Mouse (Mus musculus): ENCODE data around the gene Gnpnat1. TPM values are rescaled to one million over a fixed set of nuclear protein-coding genes. Genes with fewer than 3 reads are reported as not detected.
A peak's percentile ranks its signal among the peaks of the same experiment; 100 is the strongest.

Gnpnat1 gene
- polyA plus RNA-seq, 1 experiment: 98.5 TPM

GRCm38 (mm10) chr14:45419323-45419722, 14.6 kb upstream of the Gnpnat1 start:
- TF ChIP-seq POLR2A (IDR thresholded peaks at IDR 0.05; ENCODE audit: insufficient read depth, low read length) (no peak), EP300 (IDR thresholded peaks at IDR 0.05; ENCODE audit: insufficient read depth, low read depth, low read length) (no peak), CTCF (IDR thresholded peaks at IDR 0.05; ENCODE audit: low read depth, low read length) (no peak)
- Histone ChIP-seq H3K4me3 (ENCODE audit: low read depth, low read length) (no peak overlapping the region), H3K4me1 (ENCODE audit: control insufficient read depth, insufficient read depth, low read length) (no peaks in the 10 kb centered on the region), H3K9me3 (replicated peaks; ENCODE audit: control insufficient read depth, insufficient read depth, low read length, poor library complexity, severe bottlenecking) (no peaks in the 10 kb centered on the region), H3K27me3 (ENCODE audit: control insufficient read depth, insufficient read depth, low read length, poor library complexity, severe bottlenecking) (no peaks in the 10 kb centered on the region), H3K9ac (ENCODE audit: low read depth, poor library complexity, severe bottlenecking) (no peak overlapping the region), H3K36me3 (ENCODE audit: control insufficient read depth, insufficient read depth, low read length, poor library complexity, severe bottlenecking) (no peaks in the 10 kb centered on the region), H3K27ac (ENCODE audit: insufficient read depth, low read length) (no peak overlapping the region)

- H3K27ac ChIP-seq (ENCODE audit: insufficient read depth, low read length): no peak overlapping the region
- no peak overlapping the region for H3K9ac ChIP-seq (ENCODE audit: low read depth, poor library complexity, severe bottlenecking)
- no peaks in the 10 kb centered on the region for H3K36me3 ChIP-seq (ENCODE audit: control insufficient read depth, insufficient read depth, low read length, poor library complexity, severe bottlenecking)
- H3K4me3 ChIP-seq (ENCODE audit: low read depth, low read length): no peak overlapping the region
- no peak for TF ChIP-seq EP300 (IDR thresholded peaks at IDR 0.05; ENCODE audit: insufficient read depth, low read depth, low read length)
- TF ChIP-seq POLR2A (IDR thresholded peaks at IDR 0.05; ENCODE audit: insufficient read depth, low read length): no peak
- TF ChIP-seq CTCF (IDR thresholded peaks at IDR 0.05; ENCODE audit: low read depth, low read length): no peak
- no peaks in the 10 kb centered on the region for H3K9me3 ChIP-seq (replicated peaks; ENCODE audit: control insufficient read depth, insufficient read depth, low read length, poor library complexity, severe bottlenecking)
- H3K27me3 ChIP-seq (ENCODE audit: control insufficient read depth, insufficient read depth, low read length, poor library complexity, severe bottlenecking): no peaks in the 10 kb centered on the region
- H3K4me1 ChIP-seq (ENCODE audit: control insufficient read depth, insufficient read depth, low read length): no peaks in the 10 kb centered on the region
These were observed 13.8 kb upstream of the Gnpnat1 start for GRCm38 (mm10) chr14:45418553-45418952.

- Histone ChIP-seq H3K27me3 (ENCODE audit: control insufficient read depth, insufficient read depth, low read length, poor library complexity, severe bottlenecking) (no peaks in the 10 kb centered on the region), H3K36me3 (ENCODE audit: control insufficient read depth, insufficient read depth, low read length, poor library complexity, severe bottlenecking) (no peaks in the 10 kb centered on the region)
- TF ChIP-seq POLR2A (IDR thresholded peaks at IDR 0.05; ENCODE audit: insufficient read depth, low read length) (no peak), CTCF (IDR thresholded peaks at IDR 0.05; ENCODE audit: low read depth, low read length) (no peak), EP300 (IDR thresholded peaks at IDR 0.05; ENCODE audit: insufficient read depth, low read depth, low read length) (no peak)
These were observed 11.6 kb upstream of the Gnpnat1 start for GRCm38 (mm10) chr14:45416265-45416664.

GRCm38 (mm10) chr14:45403651-45404050, 1.1 kb downstream of the Gnpnat1 start:
- no peak for TF ChIP-seq POLR2A (IDR thresholded peaks at IDR 0.05; ENCODE audit: insufficient read depth, low read length)
- no peak for TF ChIP-seq CTCF (IDR thresholded peaks at IDR 0.05; ENCODE audit: low read depth, low read length)
- TF ChIP-seq EP300 (IDR thresholded peaks at IDR 0.05; ENCODE audit: insufficient read depth, low read depth, low read length): no peak
- no peaks in the 10 kb centered on the region for H3K27me3 ChIP-seq (ENCODE audit: control insufficient read depth, insufficient read depth, low read length, poor library complexity, severe bottlenecking)

More at GRCm38 (mm10) chr14:45416265-45416664, 11.6 kb upstream of the Gnpnat1 start:
- Histone ChIP-seq H3K27ac (ENCODE audit: insufficient read depth, low read length) (no peak overlapping the region), H3K4me3 (ENCODE audit: low read depth, low read length) (no peak overlapping the region), H3K9me3 (replicated peaks; ENCODE audit: control insufficient read depth, insufficient read depth, low read length, poor library complexity, severe bottlenecking) (no peaks in the 10 kb centered on the region), H3K4me1 (ENCODE audit: control insufficient read depth, insufficient read depth, low read length) (no peaks in the 10 kb centered on the region), H3K9ac (ENCODE audit: low read depth, poor library complexity, severe bottlenecking) (no peak overlapping the region)

GRCm38 (mm10) chr14:45399836-45400235, 4.9 kb downstream of the Gnpnat1 start:
- Histone ChIP-seq H3K36me3 (ENCODE audit: control insufficient read depth, insufficient read depth, low read length, poor library complexity, severe bottlenecking) (no peaks in the 10 kb centered on the region), H3K27ac (ENCODE audit: insufficient read depth, low read length) (no peak overlapping the region), H3K27me3 (ENCODE audit: control insufficient read depth, insufficient read depth, low read length, poor library complexity, severe bottlenecking) (no peaks in the 10 kb centered on the region), H3K4me1 (ENCODE audit: control insufficient read depth, insufficient read depth, low read length) (no peaks in the 10 kb centered on the region), H3K9me3 (replicated peaks; ENCODE audit: control insufficient read depth, insufficient read depth, low read length, poor library complexity, severe bottlenecking) (no peaks in the 10 kb centered on the region), H3K4me3 (ENCODE audit: low read depth, low read length) (no peak overlapping the region), H3K9ac (ENCODE audit: low read depth, poor library complexity, severe bottlenecking) (no peak overlapping the region)
- TF ChIP-seq POLR2A (IDR thresholded peaks at IDR 0.05; ENCODE audit: insufficient read depth, low read length) (no peak), CTCF (IDR thresholded peaks at IDR 0.05; ENCODE audit: low read depth, low read length) (peak; percentile 33), EP300 (IDR thresholded peaks at IDR 0.05; ENCODE audit: insufficient read depth, low read depth, low read length) (no peak)

More at GRCm38 (mm10) chr14:45403651-45404050, 1.1 kb downstream of the Gnpnat1 start:
- Histone ChIP-seq H3K27ac (ENCODE audit: insufficient read depth, low read length) (no peak overlapping the region), H3K4me1 (ENCODE audit: control insufficient read depth, insufficient read depth, low read length) (no peaks in the 10 kb centered on the region), H3K36me3 (ENCODE audit: control insufficient read depth, insufficient read depth, low read length, poor library complexity, severe bottlenecking) (no peaks in the 10 kb centered on the region), H3K4me3 (ENCODE audit: low read depth, low read length) (no peak overlapping the region), H3K9me3 (replicated peaks; ENCODE audit: control insufficient read depth, insufficient read depth, low read length, poor library complexity, severe bottlenecking) (no peaks in the 10 kb centered on the region), H3K9ac (ENCODE audit: low read depth, poor library complexity, severe bottlenecking) (no peak overlapping the region)

GRCm38 (mm10) chr14:45389194-45389593, 15.5 kb downstream of the Gnpnat1 start:
- Histone ChIP-seq H3K4me1 (ENCODE audit: control insufficient read depth, insufficient read depth, low read length) (peaks cover 2% of the 10 kb centered on the region), H3K27ac (ENCODE audit: insufficient read depth, low read length) (peak overlapping the region; percentile 80), H3K9me3 (replicated peaks; ENCODE audit: control insufficient read depth, insufficient read depth, low read length, poor library complexity, severe bottlenecking) (peaks cover 11% of the 10 kb centered on the region; the same call in 1 of the 2 replicates), H3K36me3 (ENCODE audit: control insufficient read depth, insufficient read depth, low read length, poor library complexity, severe bottlenecking) (peaks cover 6% of the 10 kb centered on the region), H3K9ac (ENCODE audit: low read depth, poor library complexity, severe bottlenecking) (peak overlapping the region; percentile 88), H3K27me3 (ENCODE audit: control insufficient read depth, insufficient read depth, low read length, poor library complexity, severe bottlenecking) (no peaks in the 10 kb centered on the region), H3K4me3 (ENCODE audit: low read depth, low read length) (peak overlapping the region; percentile 87)
- TF ChIP-seq EP300 (IDR thresholded peaks at IDR 0.05; ENCODE audit: insufficient read depth, low read depth, low read length): no peak
- TF ChIP-seq CTCF (IDR thresholded peaks at IDR 0.05; ENCODE audit: low read depth, low read length): no peak
- no peak for TF ChIP-seq POLR2A (IDR thresholded peaks at IDR 0.05; ENCODE audit: insufficient read depth, low read length)

Measured in ES-Bruce4 (cell line).